Mouse (Mus musculus): Measurements from ENCODE around the gene Mfsd10. TPM values are rescaled to one million over a fixed set of nuclear protein-coding genes. Genes with fewer than 3 reads are reported as not detected.

Mfsd10 gene
- polyA plus RNA-seq, 1 experiment from 2014 or later, result 88.5 TPM

- no peak for ATAC-seq (ENCODE audit: insufficient read depth, low FRiP score, low TSS enrichment)
- H3K4me3 ChIP-seq (ENCODE audit: low read depth, low read length), result no peak overlapping the region
- no peaks in the 10 kb centered on the region for H3K4me1 ChIP-seq (ENCODE audit: control insufficient read depth, insufficient read depth, low read length)
- no peak overlapping the region for H3K9ac ChIP-seq (ENCODE audit: low read length)
- H3K4me2 ChIP-seq (ENCODE audit: low read depth), result no peak overlapping the region
- no peaks in the 10 kb centered on the region for H3K9me3 ChIP-seq (ENCODE audit: control insufficient read depth, low read length)
- no peaks in the 10 kb centered on the region for H3K36me3 ChIP-seq (ENCODE audit: control insufficient read depth, insufficient read depth, low read length)
- 42% methylated on average over 5 of the region's 5 CpGs for WGBS
- H3K27me3 ChIP-seq (ENCODE audit: control insufficient read depth, insufficient read depth, low read length), result no peaks in the 10 kb centered on the region
- no peak for DNase-seq (ENCODE audit: low spot score)
- no peak overlapping the region for H3K27ac ChIP-seq (ENCODE audit: low read depth, low read length)
Measured at GRCm38 (mm10) chr5:34591388-34592004, 45.5 kb downstream of the Mfsd10 start.

DNA sequence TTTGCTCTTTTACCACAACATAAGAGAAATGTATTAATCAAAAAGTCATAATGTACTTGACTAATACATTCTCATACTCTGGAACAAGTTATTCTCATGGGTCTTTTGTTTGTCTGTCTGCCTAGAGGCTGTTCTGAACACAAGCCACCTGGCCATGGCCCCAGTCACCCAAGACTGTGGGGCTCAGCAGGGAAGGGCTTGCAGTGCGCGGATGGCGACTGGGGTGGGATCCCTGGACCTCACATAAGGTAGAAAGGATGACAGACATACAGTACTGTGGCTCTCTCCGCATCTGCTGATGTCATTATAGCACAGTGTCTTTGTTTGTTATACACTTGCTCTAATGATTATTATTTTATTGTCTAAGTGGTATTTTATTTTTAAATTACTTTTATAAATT, 46.3 kb downstream of the Mfsd10 start:
- DNase-seq (ENCODE audit: low spot score) (no peak), ATAC-seq (ENCODE audit: insufficient read depth, low FRiP score, low TSS enrichment) (no peak)
- Histone ChIP-seq H3K4me1 (ENCODE audit: control insufficient read depth, insufficient read depth, low read length) (no peaks in the 10 kb centered on the region), H3K4me2 (ENCODE audit: low read depth) (no peak overlapping the region), H3K27ac (ENCODE audit: low read depth, low read length) (no peak overlapping the region), H3K27me3 (ENCODE audit: control insufficient read depth, insufficient read depth, low read length) (no peaks in the 10 kb centered on the region), H3K9me3 (ENCODE audit: control insufficient read depth, low read length) (no peaks in the 10 kb centered on the region), H3K36me3 (ENCODE audit: control insufficient read depth, insufficient read depth, low read length) (no peaks in the 10 kb centered on the region), H3K9ac (ENCODE audit: low read length) (no peak overlapping the region), H3K4me3 (ENCODE audit: low read depth, low read length) (no peak overlapping the region)
- 46% methylated on average over 4 of the region's 4 CpGs for WGBS

- DNase-seq (ENCODE audit: low spot score) (no peak), ATAC-seq (ENCODE audit: insufficient read depth, low FRiP score, low TSS enrichment) (no peak)
- Histone ChIP-seq H3K9ac (ENCODE audit: low read length) (no peak overlapping the region), H3K9me3 (ENCODE audit: control insufficient read depth, low read length) (no peaks in the 10 kb centered on the region), H3K4me3 (ENCODE audit: low read depth, low read length) (no peak overlapping the region), H3K4me1 (ENCODE audit: control insufficient read depth, insufficient read depth, low read length) (no peaks in the 10 kb centered on the region), H3K27ac (ENCODE audit: low read depth, low read length) (no peak overlapping the region), H3K27me3 (ENCODE audit: control insufficient read depth, insufficient read depth, low read length) (no peaks in the 10 kb centered on the region), H3K36me3 (ENCODE audit: control insufficient read depth, insufficient read depth, low read length) (no peaks in the 10 kb centered on the region), H3K4me2 (ENCODE audit: low read depth) (no peak overlapping the region)
- 20% methylated on average over 5 of the region's 5 CpGs for WGBS
Measured at GRCm38 (mm10) chr5:34590059-34590458, 47.0 kb downstream of the Mfsd10 start.

GRCm38 (mm10) chr5:34587881-34588280, 49.1 kb downstream of the Mfsd10 start:
- H3K27ac ChIP-seq (ENCODE audit: low read depth, low read length), result no peak overlapping the region
- no peak overlapping the region for H3K9ac ChIP-seq (ENCODE audit: low read length)
- no peaks in the 10 kb centered on the region for H3K4me1 ChIP-seq (ENCODE audit: control insufficient read depth, insufficient read depth, low read length)
- H3K9me3 ChIP-seq (ENCODE audit: control insufficient read depth, low read length), result no peaks in the 10 kb centered on the region
- ATAC-seq (ENCODE audit: insufficient read depth, low FRiP score, low TSS enrichment), result no peak
- no peak for DNase-seq (ENCODE audit: low spot score)
- H3K36me3 ChIP-seq (ENCODE audit: control insufficient read depth, insufficient read depth, low read length), result no peaks in the 10 kb centered on the region
- no peaks in the 10 kb centered on the region for H3K27me3 ChIP-seq (ENCODE audit: control insufficient read depth, insufficient read depth, low read length)
- no peak overlapping the region for H3K4me3 ChIP-seq (ENCODE audit: low read depth, low read length)
- no peak overlapping the region for H3K4me2 ChIP-seq (ENCODE audit: low read depth)
- WGBS, result 90% methylated on average over 5 of the region's 5 CpGs

DNA sequence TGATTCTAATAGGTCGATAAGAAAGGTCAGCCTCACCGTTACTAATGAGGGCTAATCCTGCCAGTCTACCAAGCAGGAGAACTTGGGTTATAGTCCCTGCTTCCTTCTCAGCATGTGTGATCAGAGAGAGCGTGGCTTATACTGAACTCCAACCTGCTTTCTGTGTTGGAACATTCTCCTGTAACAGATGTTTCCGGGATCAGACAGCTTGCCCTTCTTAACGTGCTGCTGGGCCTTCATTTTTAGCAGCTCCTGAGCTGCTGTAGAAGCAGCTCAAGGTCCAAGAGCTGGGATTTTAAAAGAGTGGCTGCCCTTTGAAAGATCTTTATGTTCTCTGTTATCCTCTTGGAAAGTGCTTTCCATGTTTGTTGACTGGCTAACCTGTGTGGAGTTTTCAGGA, 51.8 kb downstream of the Mfsd10 start:
- Histone ChIP-seq H3K27ac (ENCODE audit: low read depth, low read length) (no peak overlapping the region), H3K9me3 (ENCODE audit: control insufficient read depth, low read length) (no peaks in the 10 kb centered on the region), H3K9ac (ENCODE audit: low read length) (no peak overlapping the region), H3K4me3 (ENCODE audit: low read depth, low read length) (no peak overlapping the region), H3K4me1 (ENCODE audit: control insufficient read depth, insufficient read depth, low read length) (no peaks in the 10 kb centered on the region), H3K4me2 (ENCODE audit: low read depth) (no peak overlapping the region), H3K27me3 (ENCODE audit: control insufficient read depth, insufficient read depth, low read length) (no peaks in the 10 kb centered on the region), H3K36me3 (ENCODE audit: control insufficient read depth, insufficient read depth, low read length) (no peaks in the 10 kb centered on the region)
- WGBS, result 79% methylated on average over 5 of the region's 5 CpGs
- DNase-seq (ENCODE audit: low spot score) (no peak), ATAC-seq (ENCODE audit: insufficient read depth, low FRiP score, low TSS enrichment) (no peak)

Other genes starting within 250 kb of the Mfsd10 start
- 4.3 and 5.1 TPM in 2 replicates for gene Tnip2, start 123.2 kb downstream of the Mfsd10 start, polyA plus RNA-seq (2014; fragmentation: Nextera tagmentation; extraction: Ambion mirVana)
- gene Sh3bp2, start 111.4 kb downstream of the Mfsd10 start, polyA plus RNA-seq (2014; fragmentation: Nextera tagmentation; extraction: Ambion mirVana), result 9.6 and 11.5 TPM in 2 replicates
- 195 and 204 TPM in 2 replicates for gene Add1, start 63.5 kb downstream of the Mfsd10 start, polyA plus RNA-seq (2014; fragmentation: Nextera tagmentation; extraction: Ambion mirVana)
- 32.0 and 33.5 TPM in 2 replicates for gene Nop14, start 22.9 kb upstream of the Mfsd10 start, polyA plus RNA-seq (2014; fragmentation: Nextera tagmentation; extraction: Ambion mirVana)
- 1.2 and 1.6 TPM in 2 replicates for gene Grk4, start 23.2 kb upstream of the Mfsd10 start, polyA plus RNA-seq (2014; fragmentation: Nextera tagmentation; extraction: Ambion mirVana)
- gene Htt, start 124.5 kb upstream of the Mfsd10 start, polyA plus RNA-seq (2014; fragmentation: Nextera tagmentation; extraction: Ambion mirVana), result 14.8 and 16.3 TPM in 2 replicates